Mouse (Mus musculus): Measurements from ENCODE around the gene Atl3. TPM values are rescaled to one million over a fixed set of nuclear protein-coding genes. Genes with fewer than 3 reads are reported as not detected.

Atl3 gene
- 10.3 and 11.7 TPM in 2 replicates for polyA plus RNA-seq (2016; fragmentation: Nextera tagmentation; extraction: Ambion mirVana)

DNA sequence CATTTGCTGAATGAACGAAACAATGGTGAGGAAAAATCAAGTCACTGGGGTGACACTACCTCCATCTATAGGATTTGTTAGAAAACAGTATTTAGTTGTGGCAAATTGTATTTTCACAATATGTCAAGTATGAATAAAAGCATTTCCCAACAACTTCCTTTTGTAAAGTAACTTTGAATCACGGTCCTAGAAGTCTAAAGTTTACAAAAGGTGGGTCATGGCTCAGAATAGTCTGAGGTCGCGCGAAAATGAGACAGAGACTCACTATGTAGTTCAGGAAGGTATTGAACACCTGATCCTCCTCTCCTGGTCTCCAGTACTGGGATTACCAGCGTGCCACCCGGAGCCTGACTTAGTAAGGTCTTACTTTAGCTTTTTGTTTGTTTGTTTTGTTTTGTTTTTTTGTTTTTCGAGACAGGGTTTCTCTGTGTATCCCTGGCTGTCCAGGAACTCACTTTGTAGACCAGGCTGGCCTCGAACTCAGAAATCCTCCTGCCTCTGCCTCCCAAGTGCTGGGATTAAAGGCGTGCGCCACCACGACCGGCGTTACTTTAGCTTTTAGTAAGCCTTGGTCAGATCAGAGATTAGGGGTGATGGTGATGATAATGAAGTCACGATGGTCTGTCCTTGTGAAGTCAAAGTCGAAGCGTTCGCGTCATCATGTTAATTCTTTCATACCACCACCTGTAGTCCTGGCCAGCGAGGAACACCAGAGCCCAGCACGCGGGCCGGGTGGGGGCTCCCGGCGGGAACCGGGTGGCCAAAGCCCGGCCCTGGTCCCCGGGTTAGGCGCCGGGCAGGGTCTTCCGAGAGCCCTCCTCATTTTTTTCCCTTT lies at the start of gene Atl3:
Gene Atl3, plus strand, starts transcription at position 689 of the 835 bp plus-strand sequence.
- 27% methylated on average over 31 of the region's 31 CpGs for WGBS
- ATAC-seq (ENCODE audit: insufficient number of reproducible peaks, low FRiP score), result no peak

DNA sequence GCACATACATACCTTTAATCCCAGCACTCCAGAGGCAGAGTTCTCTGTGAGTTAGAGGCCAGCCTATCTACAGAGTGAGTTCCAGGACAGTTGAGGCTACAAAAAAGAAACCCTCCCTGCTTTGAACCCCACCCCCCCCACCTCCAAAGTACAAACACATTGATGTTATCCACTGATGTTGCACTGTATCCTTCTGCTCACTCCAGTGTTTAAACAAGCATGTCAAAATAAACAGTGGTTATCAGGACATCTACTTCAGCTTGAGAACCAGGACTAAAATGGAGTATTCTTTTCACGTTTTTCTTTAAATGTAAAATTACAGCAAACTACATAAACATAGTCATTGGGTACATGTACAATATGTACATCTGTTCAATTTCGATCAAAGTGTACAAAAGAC lies 48.7 kb upstream of the Atl3 start:
- peaks cover 15% of the 10 kb centered on the region for H3K36me3 ChIP-seq
- no peaks in the 10 kb centered on the region for H3K27me3 ChIP-seq (replicated peaks)
- H3K4me2 ChIP-seq, result no peak overlapping the region
- ATAC-seq (ENCODE audit: insufficient number of reproducible peaks, low FRiP score), result no peak
- peaks cover 6% of the 10 kb centered on the region; the same call in 1 of the 2 replicates for H3K4me1 ChIP-seq (replicated peaks)
- H3K27ac ChIP-seq (ENCODE audit: poor library complexity, severe bottlenecking), result no peak overlapping the region
- 84% methylated on average over 2 of the region's 2 CpGs for WGBS
- H3K9ac ChIP-seq, result no peak overlapping the region
- no peaks in the 10 kb centered on the region for H3K9me3 ChIP-seq (replicated peaks)
- H3K4me3 ChIP-seq, result no peak overlapping the region

More for the DNA sequence above, at the start of gene Atl3:
- peak within 1 kb of the TSS; percentile 97 for H3K27ac ChIP-seq (ENCODE audit: poor library complexity, severe bottlenecking)
- H3K9ac ChIP-seq, result peak within 1 kb of the TSS; percentile 90
- peak within 1 kb of the TSS; percentile 85 for H3K4me3 ChIP-seq
- no peaks in the 10 kb centered on the region for H3K36me3 ChIP-seq
- no peaks in the 10 kb centered on the region for H3K27me3 ChIP-seq (replicated peaks)
- no peaks in the 10 kb centered on the region for H3K9me3 ChIP-seq (replicated peaks)
- peak within 1 kb of the TSS; percentile 78 for H3K4me2 ChIP-seq
- H3K4me1 ChIP-seq (replicated peaks), result 0 out of 2 replicates have a peak, but pooled peaks cover 5% of the 10 kb centered on the region

DNA sequence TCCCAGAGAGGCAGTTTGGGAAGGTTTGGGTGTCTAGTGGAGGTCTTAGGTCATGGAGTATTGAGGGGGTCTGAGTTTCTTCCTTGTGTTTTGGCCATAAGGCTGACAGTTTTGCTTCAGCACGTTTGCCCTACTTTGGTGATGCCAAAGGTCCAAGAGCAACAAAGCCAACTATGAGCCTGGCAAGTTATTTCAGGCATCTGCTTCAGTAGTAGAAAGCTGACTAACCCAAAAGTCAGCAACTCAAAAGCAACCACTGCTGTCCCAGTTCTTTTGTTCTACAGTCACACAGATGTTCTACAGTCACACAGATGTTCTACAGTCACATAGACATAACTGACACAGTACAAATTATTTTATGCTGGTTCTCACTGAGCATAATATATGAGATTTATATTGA lies 48.2 kb upstream of the Atl3 start:
- Histone ChIP-seq H3K27ac (ENCODE audit: poor library complexity, severe bottlenecking) (no peak overlapping the region), H3K4me3 (no peak overlapping the region), H3K9me3 (replicated peaks) (no peaks in the 10 kb centered on the region), H3K36me3 (peaks cover 16% of the 10 kb centered on the region), H3K27me3 (replicated peaks) (no peaks in the 10 kb centered on the region), H3K9ac (no peak overlapping the region), H3K4me1 (replicated peaks) (peaks cover 6% of the 10 kb centered on the region; the same call in 1 of the 2 replicates), H3K4me2 (no peak overlapping the region)
- 100% methylated on average over 1 of the region's 1 CpGs for WGBS
- ATAC-seq (ENCODE audit: insufficient number of reproducible peaks, low FRiP score), result no peak

DNA sequence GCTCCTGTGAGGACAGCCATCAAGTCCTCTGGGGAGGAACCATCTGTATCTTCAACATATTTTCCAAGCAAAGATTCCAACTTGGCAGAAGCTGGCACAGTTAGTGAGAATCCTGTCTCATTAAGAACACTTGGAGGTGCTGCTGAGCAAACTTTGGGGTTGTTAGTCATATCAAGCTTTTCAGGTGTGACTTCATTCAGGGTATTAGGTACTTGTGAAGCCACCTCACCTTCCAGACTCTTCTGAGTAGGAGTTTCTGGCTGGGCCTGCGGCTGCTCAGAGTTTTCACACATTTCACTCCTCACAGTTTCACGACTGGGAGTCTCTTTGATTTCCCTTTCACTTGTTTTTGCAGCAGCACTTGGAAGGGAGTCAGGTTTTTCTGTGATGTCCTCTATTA lies 37.0 kb upstream of the Atl3 start:
- H3K9ac ChIP-seq, result no peak overlapping the region
- no peak for ATAC-seq (ENCODE audit: insufficient number of reproducible peaks, low FRiP score)
- H3K27me3 ChIP-seq (replicated peaks), result no peaks in the 10 kb centered on the region
- 64% methylated on average over 2 of the region's 2 CpGs for WGBS
- H3K4me2 ChIP-seq, result no peak overlapping the region
- 0 out of 2 replicates have a peak, but pooled peaks cover 8% of the 10 kb centered on the region for H3K36me3 ChIP-seq
- no peak overlapping the region for H3K4me3 ChIP-seq
- 0 out of 2 replicates have a peak, but pooled peaks cover under 1% of the 10 kb centered on the region for H3K4me1 ChIP-seq (replicated peaks)
- no peak overlapping the region for H3K27ac ChIP-seq (ENCODE audit: poor library complexity, severe bottlenecking)
- H3K9me3 ChIP-seq (replicated peaks), result no peaks in the 10 kb centered on the region

DNA sequence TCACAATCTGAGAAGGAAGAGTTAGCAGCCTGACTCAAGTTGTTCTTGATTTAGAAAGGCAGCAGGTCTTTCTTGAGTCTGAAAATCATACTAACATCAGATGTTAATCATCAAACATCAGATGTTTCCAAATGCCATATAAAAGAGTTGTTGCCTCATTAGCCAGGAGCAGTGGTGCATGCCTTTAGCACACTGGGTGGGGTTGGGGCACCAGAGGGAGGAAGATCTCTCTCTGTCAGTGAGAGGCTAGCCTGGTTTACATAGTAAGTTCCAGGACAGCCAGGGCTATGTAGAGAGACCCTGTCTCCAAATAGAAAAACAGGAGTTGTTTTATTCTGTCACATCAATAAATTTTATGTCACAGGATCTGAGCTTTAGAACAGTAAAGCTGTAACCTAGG lies 34.9 kb upstream of the Atl3 start:
- no peak for ATAC-seq (ENCODE audit: insufficient number of reproducible peaks, low FRiP score)
- no peaks in the 10 kb centered on the region for H3K27me3 ChIP-seq (replicated peaks)
- H3K36me3 ChIP-seq, result 0 out of 2 replicates have a peak, but pooled peaks cover 8% of the 10 kb centered on the region
- no peak overlapping the region for H3K4me3 ChIP-seq
- no peaks in the 10 kb centered on the region for H3K9me3 ChIP-seq (replicated peaks)
- H3K4me2 ChIP-seq, result no peak overlapping the region
- no peak overlapping the region for H3K27ac ChIP-seq (ENCODE audit: poor library complexity, severe bottlenecking)
- no peaks in the 10 kb centered on the region for H3K4me1 ChIP-seq (replicated peaks)
- no peak overlapping the region for H3K9ac ChIP-seq

DNA sequence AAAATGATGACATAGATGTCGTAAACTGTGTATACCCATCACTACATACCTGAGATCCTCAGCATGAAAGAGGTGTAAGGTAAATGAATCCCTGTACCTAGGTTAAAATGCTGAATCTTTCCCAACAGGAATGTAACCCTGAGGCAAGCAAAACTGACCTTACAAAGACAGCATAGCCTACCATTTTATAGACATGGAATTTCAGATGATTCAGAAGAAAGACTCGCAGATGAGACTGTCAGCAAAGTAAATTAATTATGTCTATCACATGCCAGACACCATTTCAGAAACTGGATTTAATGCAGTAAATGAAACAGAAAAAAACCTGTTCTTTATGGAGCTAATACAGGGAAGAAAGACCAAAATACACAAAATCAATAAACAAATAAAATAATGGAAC lies 34.5 kb upstream of the Atl3 start:
- H3K4me2 ChIP-seq, result no peak overlapping the region
- 0 out of 2 replicates have a peak, but pooled peaks cover 8% of the 10 kb centered on the region for H3K36me3 ChIP-seq
- no peaks in the 10 kb centered on the region for H3K9me3 ChIP-seq (replicated peaks)
- H3K4me3 ChIP-seq, result no peak overlapping the region
- no peaks in the 10 kb centered on the region for H3K27me3 ChIP-seq (replicated peaks)
- H3K27ac ChIP-seq (ENCODE audit: poor library complexity, severe bottlenecking), result no peak overlapping the region
- ATAC-seq (ENCODE audit: insufficient number of reproducible peaks, low FRiP score), result no peak
- no peak overlapping the region for H3K9ac ChIP-seq
- H3K4me1 ChIP-seq (replicated peaks), result no peaks in the 10 kb centered on the region
- 94% methylated on average over 2 of the region's 2 CpGs for WGBS

DNA sequence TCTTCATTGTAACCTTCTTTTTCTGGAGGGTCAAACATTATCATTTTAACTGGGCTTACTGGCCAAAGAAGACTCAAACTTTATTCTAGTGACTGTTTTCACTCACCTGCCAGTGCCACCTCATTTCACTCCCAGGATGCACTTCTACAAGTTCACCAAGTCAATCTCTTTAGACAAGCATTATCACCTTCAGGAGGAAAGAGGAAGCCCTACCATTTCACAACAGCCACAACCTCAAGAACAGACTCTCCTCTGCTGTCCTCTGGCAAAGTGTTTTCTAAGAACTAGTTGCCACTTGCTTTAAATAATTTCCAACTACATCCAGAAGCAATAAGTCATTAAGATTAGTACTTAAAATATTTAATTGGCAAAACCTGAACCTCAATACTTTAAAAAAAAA lies 25.9 kb upstream of the Atl3 start:
- ATAC-seq (ENCODE audit: insufficient number of reproducible peaks, low FRiP score), result no peak
- H3K9me3 ChIP-seq (replicated peaks), result no peaks in the 10 kb centered on the region
- peaks cover 14% of the 10 kb centered on the region for H3K36me3 ChIP-seq
- no peak overlapping the region for H3K27ac ChIP-seq (ENCODE audit: poor library complexity, severe bottlenecking)
- H3K4me1 ChIP-seq (replicated peaks), result peaks cover 6% of the 10 kb centered on the region
- no peaks in the 10 kb centered on the region for H3K27me3 ChIP-seq (replicated peaks)
- no peak overlapping the region for H3K9ac ChIP-seq
- H3K4me3 ChIP-seq, result no peak overlapping the region
- H3K4me2 ChIP-seq, result no peak overlapping the region

DNA sequence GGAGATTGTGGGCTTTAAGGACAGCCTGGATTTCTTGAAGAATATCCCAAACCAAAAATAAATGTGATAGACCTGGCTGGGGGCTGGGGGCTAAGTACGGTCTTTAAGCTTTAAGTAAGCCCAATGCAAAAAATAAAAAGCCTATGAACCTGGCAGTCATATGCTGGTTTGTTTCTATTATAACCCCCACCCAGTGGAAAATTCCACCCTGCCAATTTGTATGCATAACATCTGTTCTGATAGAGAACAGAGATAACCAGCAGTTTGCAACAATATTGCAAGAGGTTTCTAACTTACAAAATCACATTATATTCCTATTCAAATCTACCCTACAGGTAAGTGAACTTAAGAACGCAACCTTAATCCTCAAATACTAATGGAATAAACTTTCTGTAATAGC lies 23.2 kb upstream of the Atl3 start:
- H3K9me3 ChIP-seq (replicated peaks), result no peaks in the 10 kb centered on the region
- H3K4me2 ChIP-seq, result no peak overlapping the region
- H3K4me1 ChIP-seq (replicated peaks), result peaks cover 6% of the 10 kb centered on the region
- no peak overlapping the region for H3K4me3 ChIP-seq
- H3K9ac ChIP-seq, result no peak overlapping the region
- no peak for ATAC-seq (ENCODE audit: insufficient number of reproducible peaks, low FRiP score)
- H3K27ac ChIP-seq (ENCODE audit: poor library complexity, severe bottlenecking), result no peak overlapping the region
- no peaks in the 10 kb centered on the region for H3K27me3 ChIP-seq (replicated peaks)
- 93% methylated on average over 2 of the region's 2 CpGs for WGBS
- peaks cover 9% of the 10 kb centered on the region for H3K36me3 ChIP-seq

DNA sequence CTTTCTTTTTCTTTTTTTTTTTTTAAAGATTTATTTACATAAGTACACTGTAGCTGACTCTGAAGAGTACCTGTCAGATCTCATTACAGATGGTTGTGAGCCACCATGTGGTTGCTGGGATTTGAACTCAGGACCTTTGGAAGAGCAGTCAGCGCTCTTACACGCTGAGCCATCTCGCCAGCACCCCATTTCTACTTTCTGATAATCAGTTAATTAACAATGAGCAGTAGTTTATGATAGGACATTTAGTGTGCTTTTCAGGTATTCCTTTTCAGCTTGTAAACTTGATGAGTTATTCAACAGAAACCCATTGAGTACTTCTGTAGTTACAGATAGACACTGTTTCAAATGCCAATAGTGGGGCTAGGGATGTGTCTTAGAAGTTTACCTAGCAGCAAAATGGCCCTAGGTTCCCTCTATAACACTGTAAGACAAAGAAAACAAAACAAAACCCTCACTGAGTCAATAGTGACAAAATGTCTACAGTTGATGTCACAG lies 14.0 kb upstream of the Atl3 start:
- Histone ChIP-seq H3K9ac (no peak overlapping the region), H3K27me3 (replicated peaks) (no peaks in the 10 kb centered on the region), H3K4me3 (no peak overlapping the region), H3K4me1 (replicated peaks) (peaks cover 9% of the 10 kb centered on the region), H3K9me3 (replicated peaks) (no peaks in the 10 kb centered on the region), H3K27ac (ENCODE audit: poor library complexity, severe bottlenecking) (no peak overlapping the region), H3K36me3 (peaks cover 5% of the 10 kb centered on the region), H3K4me2 (no peak overlapping the region)
- ATAC-seq (ENCODE audit: insufficient number of reproducible peaks, low FRiP score), result no peak
- WGBS, result over 99% methylated on average over 3 of the region's 3 CpGs

DNA sequence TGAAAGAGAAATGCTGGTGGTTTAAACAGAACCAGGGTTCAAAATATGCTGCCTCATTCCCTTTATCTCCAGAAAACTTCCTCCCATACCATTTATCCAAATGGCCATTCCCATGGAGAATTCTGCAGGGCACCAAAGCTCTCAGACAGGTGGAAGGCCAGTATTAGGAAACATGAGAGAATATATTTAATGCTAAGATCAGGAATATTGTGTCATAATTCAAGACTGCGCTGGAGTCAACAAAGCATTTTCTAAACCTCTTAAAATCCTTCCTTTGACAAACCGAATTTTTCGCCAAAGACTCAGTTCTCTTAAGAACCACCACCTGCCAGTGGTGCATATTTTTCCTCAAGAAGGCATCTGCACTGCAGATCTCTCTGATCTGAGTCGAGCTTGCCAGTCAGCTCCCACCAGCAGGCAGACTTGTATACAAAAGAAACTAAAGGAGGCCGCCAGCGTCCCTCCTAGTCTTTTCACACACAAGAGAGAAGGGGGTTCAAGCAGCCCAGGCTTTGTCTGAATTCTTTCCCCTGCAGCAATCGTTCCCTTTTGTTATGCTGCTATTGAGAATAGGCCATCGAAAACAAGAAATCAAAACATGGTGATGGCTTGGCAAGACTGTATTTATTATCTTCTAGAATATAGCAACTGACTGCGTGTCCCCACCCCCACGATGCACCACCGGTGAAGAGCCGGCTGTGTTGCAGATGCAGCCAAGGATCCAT lies 12.1 kb upstream of the Atl3 start:
- H3K27me3 ChIP-seq (replicated peaks), result no peaks in the 10 kb centered on the region
- peak overlapping the region; percentile 97 for H3K4me3 ChIP-seq
- no peak for ATAC-seq (ENCODE audit: insufficient number of reproducible peaks, low FRiP score)
- H3K9ac ChIP-seq, result peak overlapping the region; percentile 73
- peak overlapping the region; percentile 58 for H3K27ac ChIP-seq (ENCODE audit: poor library complexity, severe bottlenecking)
- H3K9me3 ChIP-seq (replicated peaks), result no peaks in the 10 kb centered on the region
- WGBS, result 10% methylated on average over 12 of the region's 12 CpGs
- H3K4me1 ChIP-seq (replicated peaks), result peaks cover 9% of the 10 kb centered on the region
- peak overlapping the region; percentile 89 for H3K4me2 ChIP-seq
- H3K36me3 ChIP-seq, result peaks cover 5% of the 10 kb centered on the region

DNA sequence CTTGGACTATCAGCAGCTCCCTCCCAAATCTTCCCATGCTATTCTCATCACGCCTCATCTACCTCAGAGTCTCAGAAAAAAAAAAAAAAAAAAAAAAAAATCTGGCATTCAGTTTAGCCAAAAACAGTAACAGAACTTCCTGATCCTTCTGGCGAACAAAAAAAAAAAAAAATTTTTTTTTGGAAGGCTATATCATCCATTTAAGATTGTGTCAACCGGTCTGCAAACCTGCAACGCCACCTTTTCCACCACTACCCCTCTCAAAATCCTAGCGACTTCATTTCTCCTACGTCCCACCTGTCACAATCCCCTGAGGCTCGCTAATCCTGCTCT lies 11.6 kb upstream of the Atl3 start:
- Histone ChIP-seq H3K4me1 (replicated peaks) (peaks cover 9% of the 10 kb centered on the region), H3K27me3 (replicated peaks) (no peaks in the 10 kb centered on the region), H3K27ac (ENCODE audit: poor library complexity, severe bottlenecking) (peak overlapping the region; percentile 100), H3K4me2 (peak overlapping the region; percentile 89), H3K9ac (peak overlapping the region; percentile 99), H3K4me3 (peak overlapping the region; percentile 97), H3K36me3 (peaks cover under 1% of the 10 kb centered on the region; the same call in 1 of the 2 replicates), H3K9me3 (replicated peaks) (no peaks in the 10 kb centered on the region)
- 0% methylated on average over 7 of the region's 7 CpGs for WGBS
- no peak for ATAC-seq (ENCODE audit: insufficient number of reproducible peaks, low FRiP score)
